Mouse (Mus musculus) midbrain, embryonic 10.5 days (tissue): ENCODE measurements at regions not wholly inside any gene's neighbourhood (a gene's known extent, or its start where the extent isn't known, plus 50 kb on each side); places are given as distances from the start of the nearest gene placed in this dataset.

Experiments used
- DNase-seq: peaks from one replicate; pipeline ENCODE4 v3.0.0-alpha.2; 2017; ENCODE audit warnings: low spot score
- H3K27ac ChIP-seq: fragments of 300-500 bp; sonication (generic); replicated peaks from 2 replicates; pipeline ENCODE4 v1.5.1; 2016; ENCODE audit warnings: mild to moderate bottlenecking
- H3K27me3 ChIP-seq: fragments of 300-500 bp; sonication (generic); 2 replicates; pipeline ENCODE4 v1.6.1; 2016; ENCODE audit warnings: low read depth, mild to moderate bottlenecking; ENCODE audit not compliant: poor library complexity, severe bottlenecking
- H3K36me3 ChIP-seq: fragments of 300-500 bp; sonication (generic); 2 replicates; pipeline ENCODE4 v1.6.1; 2016; ENCODE audit warnings: mild to moderate bottlenecking, moderate library complexity
- H3K4me1 ChIP-seq: fragments of 300-500 bp; sonication (generic); 2 replicates; pipeline ENCODE4 v1.6.1; 2016
- H3K4me3 ChIP-seq: fragments of 300-500 bp; sonication (generic); 2 replicates; pipeline ENCODE4 v1.5.1; 2016; ENCODE audit warnings: mild to moderate bottlenecking, moderate library complexity
- H3K9me3 ChIP-seq: fragments of 300-500 bp; sonication (generic); replicated peaks from 2 replicates; pipeline ENCODE4 v1.6.1; 2016; ENCODE audit warnings: mild to moderate bottlenecking
- WGBS: fragments of 180-500 bp; shearing (Covaris S2); methylation state at CpG from one replicate; pipeline ENCODE4 v1.1.7; 2016; 5-methylcytosine and 5-hydroxymethylcytosine counted together

DNA sequence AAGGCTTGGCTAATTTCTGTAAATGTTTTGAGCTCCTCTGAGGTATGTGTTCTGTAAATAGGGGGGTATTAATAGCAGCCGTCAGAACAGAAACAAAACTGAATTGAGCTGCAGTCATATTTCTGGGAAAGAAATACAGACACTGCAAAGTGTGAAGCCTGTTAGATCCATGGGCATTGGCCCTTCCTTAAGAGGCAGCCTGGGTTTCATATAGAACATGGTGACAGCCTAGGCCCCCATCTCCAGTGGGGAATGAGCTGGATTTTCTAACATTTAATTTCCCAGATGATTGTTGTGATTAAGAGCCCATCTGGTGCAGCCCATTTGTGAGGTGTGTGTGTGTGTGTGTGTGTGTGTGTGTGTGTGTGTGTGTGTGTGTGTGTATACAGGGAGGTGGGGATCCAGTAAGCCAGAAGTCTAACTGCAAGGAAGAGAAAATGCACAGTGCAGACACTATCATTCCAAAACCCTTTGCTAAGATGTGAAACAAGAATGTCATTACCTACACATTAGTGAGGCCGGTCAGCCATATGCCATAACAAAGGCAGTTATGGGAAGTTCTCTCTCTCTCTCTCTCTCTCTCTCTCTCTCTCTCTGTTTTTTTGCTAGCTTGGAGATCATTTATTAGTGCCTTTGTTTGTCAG, 355.7 kb upstream of the Ubash3b start:
- peaks cover 14% of the 10 kb centered on the region for H3K36me3 ChIP-seq
- H3K4me3 ChIP-seq: no peak overlapping the region
- no peaks in the 10 kb centered on the region for H3K9me3 ChIP-seq
- H3K27me3 ChIP-seq: no peaks in the 10 kb centered on the region
- 95% methylated on average over 2 of the region's 2 CpGs for WGBS
- H3K27ac ChIP-seq: no peak overlapping the region
- no peak for DNase-seq
- no peaks in the 10 kb centered on the region; the same call in 1 of the 2 replicates for H3K4me1 ChIP-seq

DNA sequence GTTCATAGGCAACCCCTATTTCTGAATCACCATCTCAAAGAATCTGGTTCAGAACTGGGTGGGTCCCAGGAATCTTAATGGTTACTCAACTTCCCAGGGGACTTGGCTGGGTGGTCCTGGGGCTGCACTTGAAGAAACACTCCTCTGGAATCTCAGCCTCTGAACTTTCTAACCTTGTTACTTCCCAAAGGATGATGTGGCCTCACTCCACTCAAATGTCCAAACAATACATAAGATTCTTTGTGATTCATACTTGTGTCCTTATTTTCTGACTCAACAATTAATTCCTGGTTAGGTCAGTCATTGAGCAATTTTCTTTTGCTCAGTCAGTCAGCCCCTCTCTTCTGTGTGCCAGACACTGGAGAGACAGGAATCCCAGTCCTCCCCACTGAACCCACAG, 353.7 kb upstream of the Ubash3b start:
- peaks cover 11% of the 10 kb centered on the region; the same call in 1 of the 2 replicates for H3K36me3 ChIP-seq
- no peaks in the 10 kb centered on the region for H3K4me1 ChIP-seq
- no peak overlapping the region for H3K27ac ChIP-seq
- no peak overlapping the region for H3K4me3 ChIP-seq
- DNase-seq: no peak
- no peaks in the 10 kb centered on the region for H3K9me3 ChIP-seq
- no peaks in the 10 kb centered on the region for H3K27me3 ChIP-seq

DNA sequence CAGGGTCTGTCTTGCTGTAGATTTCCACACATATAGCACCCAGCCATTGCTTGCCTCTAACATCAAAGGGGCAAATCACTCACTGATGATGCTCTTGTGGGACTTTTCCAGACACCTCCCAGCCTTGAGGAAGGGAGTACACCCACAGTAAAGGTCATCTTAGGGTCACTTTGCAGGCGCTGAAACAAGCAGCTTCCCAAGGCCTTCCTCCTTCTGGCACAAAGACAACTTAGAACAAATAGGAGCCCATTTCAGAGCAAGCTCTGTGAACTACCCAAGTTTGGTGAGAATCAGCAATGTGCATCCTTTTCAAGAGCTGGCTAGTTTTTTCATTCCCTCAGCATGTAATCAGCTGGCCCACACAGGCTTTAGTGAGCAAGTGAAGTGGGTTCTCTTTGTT, 352.2 kb upstream of the Ubash3b start:
- no peak for DNase-seq
- Histone ChIP-seq H3K9me3 (no peaks in the 10 kb centered on the region), H3K27ac (no peak overlapping the region), H3K4me3 (no peak overlapping the region), H3K27me3 (no peaks in the 10 kb centered on the region), H3K36me3 (peaks cover 19% of the 10 kb centered on the region), H3K4me1 (no peaks in the 10 kb centered on the region)
- 59% methylated on average over 1 of the region's 1 CpGs for WGBS

DNA sequence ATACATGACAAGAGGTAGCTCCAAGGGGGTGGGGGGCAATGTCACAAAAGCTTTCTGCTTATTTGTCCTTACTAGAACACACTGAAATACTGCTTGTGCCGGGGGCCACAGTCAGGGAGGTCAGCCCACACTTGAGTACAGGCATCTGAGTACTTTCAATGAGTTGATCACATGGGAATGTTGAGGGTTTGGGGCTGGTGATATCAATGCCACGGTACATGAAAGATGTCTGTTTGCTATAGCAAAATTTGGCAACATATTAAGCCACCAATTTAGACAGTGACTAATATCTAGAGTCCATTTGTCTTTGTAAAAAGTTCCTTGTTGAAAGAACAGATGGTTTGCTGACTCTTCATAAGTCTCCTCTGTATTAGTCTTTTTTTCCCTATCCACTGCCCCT, 348.1 kb upstream of the Ubash3b start:
- no peak for DNase-seq
- Histone ChIP-seq H3K27ac (no peak overlapping the region), H3K4me3 (no peak overlapping the region), H3K27me3 (no peaks in the 10 kb centered on the region), H3K4me1 (no peaks in the 10 kb centered on the region), H3K9me3 (no peaks in the 10 kb centered on the region), H3K36me3 (peaks cover 30% of the 10 kb centered on the region)
- WGBS: 82% methylated on average over 2 of the region's 2 CpGs

DNA sequence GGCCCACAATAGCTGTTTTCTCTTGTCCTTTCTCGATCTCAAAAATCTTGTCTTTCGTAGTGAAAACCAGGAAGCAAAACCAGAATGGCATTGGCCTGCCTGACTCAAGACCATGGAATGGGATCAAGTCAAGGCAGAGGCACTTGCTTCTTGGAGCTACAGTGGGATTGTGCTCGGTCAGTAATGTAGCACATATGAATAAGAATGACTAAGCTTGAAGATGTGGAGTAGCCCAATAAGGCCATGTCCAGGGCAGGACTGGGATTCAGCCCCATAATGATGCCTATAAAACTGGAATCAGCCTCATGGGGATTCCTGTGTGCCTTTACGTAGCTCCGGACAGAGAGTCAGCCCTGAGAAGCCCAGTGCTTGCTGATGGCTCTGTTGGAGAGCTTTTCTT, 347.2 kb upstream of the Ubash3b start:
- no peak overlapping the region for H3K4me3 ChIP-seq
- H3K4me1 ChIP-seq: no peaks in the 10 kb centered on the region
- no peaks in the 10 kb centered on the region for H3K9me3 ChIP-seq
- DNase-seq: no peak
- WGBS: 93% methylated on average over 5 of the region's 5 CpGs
- no peak overlapping the region for H3K27ac ChIP-seq
- peaks cover 30% of the 10 kb centered on the region for H3K36me3 ChIP-seq
- no peaks in the 10 kb centered on the region for H3K27me3 ChIP-seq

DNA sequence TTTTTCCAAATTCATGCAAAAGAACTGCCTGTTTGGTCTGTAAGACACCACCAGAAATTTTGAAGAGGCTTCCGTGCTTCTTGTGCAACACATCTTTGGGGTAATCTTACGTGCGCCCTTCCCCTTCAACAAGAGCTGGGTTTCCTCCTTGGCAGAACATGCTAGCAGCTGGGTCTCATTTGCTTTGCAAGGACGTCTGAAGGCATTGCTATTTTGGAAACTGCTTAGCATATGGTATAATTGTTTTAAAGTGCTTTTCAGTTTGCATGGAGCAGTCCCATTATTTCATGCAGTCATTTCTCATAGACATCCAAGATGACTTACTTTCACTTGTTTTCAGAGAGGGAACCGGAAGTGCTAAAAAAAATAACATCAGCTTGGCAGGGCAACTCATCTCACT, 336.8 kb upstream of the Ubash3b start:
- 90% methylated on average over 5 of the region's 5 CpGs for WGBS

DNA sequence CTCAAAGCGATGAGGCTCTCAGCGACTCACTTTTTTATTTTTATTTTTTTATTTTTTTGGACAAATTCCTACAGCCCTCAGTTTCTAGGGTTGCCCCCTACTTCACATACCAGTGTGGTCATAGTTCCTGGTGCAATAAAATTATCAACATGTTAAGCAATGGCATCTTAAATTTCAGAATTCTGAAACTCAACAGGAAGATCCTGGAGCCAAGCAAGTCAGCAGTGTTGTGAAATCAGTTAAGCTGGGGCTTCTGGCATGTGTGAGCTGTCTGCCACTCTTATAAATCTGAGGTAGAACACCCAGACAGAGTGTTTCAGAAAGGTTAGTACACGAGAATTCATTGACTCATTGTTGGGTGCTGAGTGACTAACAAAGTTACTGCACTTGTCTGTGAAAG, 328.6 kb upstream of the Ubash3b start:
- peaks cover 56% of the 10 kb centered on the region for H3K36me3 ChIP-seq

More for the DNA sequence above, 336.8 kb upstream of the Ubash3b start:
- Histone ChIP-seq H3K4me3 (no peak overlapping the region), H3K4me1 (no peaks in the 10 kb centered on the region), H3K27ac (no peak overlapping the region), H3K36me3 (peaks cover 50% of the 10 kb centered on the region), H3K9me3 (no peaks in the 10 kb centered on the region), H3K27me3 (no peaks in the 10 kb centered on the region)
- DNase-seq: no peak

DNA sequence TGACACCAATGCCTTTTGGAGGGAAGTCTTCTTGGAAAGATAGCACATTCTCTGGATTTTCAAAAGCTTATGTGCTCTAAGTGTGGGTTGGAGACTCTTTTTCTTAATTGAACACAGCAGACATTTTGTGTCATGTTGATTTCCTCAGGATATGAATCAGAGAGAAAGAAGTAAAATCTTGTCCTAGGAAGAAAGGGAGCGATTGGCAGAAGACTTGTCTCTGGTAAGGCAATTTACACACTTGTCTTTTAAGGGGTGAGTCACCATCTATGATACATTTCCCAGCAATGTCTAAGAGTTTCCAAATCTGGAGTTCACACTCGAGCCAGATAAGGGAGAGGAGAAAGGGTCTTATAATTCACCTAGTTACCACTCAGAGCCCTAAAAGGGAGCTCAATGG, 326.5 kb upstream of the Ubash3b start:
- Histone ChIP-seq H3K27ac (no peak overlapping the region), H3K36me3 (peaks cover 55% of the 10 kb centered on the region), H3K9me3 (no peaks in the 10 kb centered on the region), H3K4me1 (no peaks in the 10 kb centered on the region), H3K27me3 (no peaks in the 10 kb centered on the region), H3K4me3 (no peak overlapping the region)
- DNase-seq: no peak
- WGBS: 91% methylated on average over 2 of the region's 2 CpGs

More for the DNA sequence above, 328.6 kb upstream of the Ubash3b start:
- 85% methylated on average over 3 of the region's 3 CpGs for WGBS
- Histone ChIP-seq H3K4me3 (no peak overlapping the region), H3K9me3 (no peaks in the 10 kb centered on the region), H3K27ac (no peak overlapping the region), H3K27me3 (no peaks in the 10 kb centered on the region), H3K4me1 (no peaks in the 10 kb centered on the region)
- DNase-seq: no peak

DNA sequence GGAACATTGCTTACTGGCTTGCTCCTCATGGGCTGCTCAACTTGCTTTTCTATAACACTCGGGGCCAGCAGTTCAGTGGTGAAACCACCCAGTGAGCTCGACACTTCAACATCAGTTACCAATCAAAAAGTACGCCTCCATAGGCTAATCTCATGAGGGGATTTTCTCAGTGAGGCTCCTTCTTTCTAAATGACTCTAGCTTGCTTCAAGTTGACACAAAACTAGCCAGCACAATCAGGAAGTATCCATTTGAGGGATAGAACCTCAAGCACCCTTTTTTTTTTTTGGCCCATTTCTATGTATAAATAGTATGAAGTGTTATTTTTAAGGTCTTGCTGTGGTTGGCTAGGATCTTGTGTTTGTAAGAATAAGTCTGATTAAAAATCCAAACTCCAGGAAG, 321.7 kb upstream of the Ubash3b start:
- 87% methylated on average over 3 of the region's 3 CpGs for WGBS
- H3K4me3 ChIP-seq: no peak overlapping the region
- DNase-seq: no peak
- no peaks in the 10 kb centered on the region for H3K27me3 ChIP-seq
- peaks cover 57% of the 10 kb centered on the region for H3K36me3 ChIP-seq
- no peak overlapping the region for H3K27ac ChIP-seq
- peaks cover 6% of the 10 kb centered on the region; the same call in 1 of the 2 replicates for H3K4me1 ChIP-seq
- H3K9me3 ChIP-seq: no peaks in the 10 kb centered on the region

DNA sequence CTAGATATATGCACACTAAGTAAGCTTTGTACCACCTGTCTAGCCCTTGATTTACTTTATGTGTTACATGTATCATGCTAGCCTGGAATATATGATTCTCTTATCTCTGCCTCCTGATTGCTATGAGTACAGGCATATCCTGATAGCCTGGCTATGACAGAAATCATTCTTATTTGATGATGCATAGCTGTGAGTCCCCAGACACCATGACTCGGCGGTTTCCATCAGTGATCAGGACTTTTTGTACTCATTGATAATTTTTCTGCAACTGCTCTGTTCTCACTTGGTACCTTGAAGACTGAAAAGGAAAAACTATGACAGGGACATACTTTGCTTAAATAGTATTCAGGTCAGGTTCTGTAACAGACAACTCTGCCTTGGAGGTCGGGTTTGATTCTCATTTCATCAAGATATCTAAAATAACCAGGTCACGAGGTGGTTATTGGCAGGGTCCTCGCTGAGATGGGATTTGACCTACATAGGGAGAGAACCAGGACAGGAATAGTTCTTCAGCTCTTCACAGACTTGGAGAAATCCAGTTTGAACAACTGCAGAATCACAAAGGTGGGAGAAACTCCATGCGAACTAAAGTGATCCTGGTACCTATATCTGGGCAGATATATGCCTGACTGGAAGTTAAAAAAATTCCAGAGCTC, 320.2 kb upstream of the Ubash3b start:
- no peak for DNase-seq
- Histone ChIP-seq H3K4me3 (no peak overlapping the region), H3K36me3 (peaks cover 46% of the 10 kb centered on the region), H3K27ac (no peak overlapping the region), H3K4me1 (peaks cover 10% of the 10 kb centered on the region; the same call in 1 of the 2 replicates), H3K9me3 (no peaks in the 10 kb centered on the region), H3K27me3 (no peaks in the 10 kb centered on the region)
- WGBS: 95% methylated on average over 6 of the region's 6 CpGs

DNA sequence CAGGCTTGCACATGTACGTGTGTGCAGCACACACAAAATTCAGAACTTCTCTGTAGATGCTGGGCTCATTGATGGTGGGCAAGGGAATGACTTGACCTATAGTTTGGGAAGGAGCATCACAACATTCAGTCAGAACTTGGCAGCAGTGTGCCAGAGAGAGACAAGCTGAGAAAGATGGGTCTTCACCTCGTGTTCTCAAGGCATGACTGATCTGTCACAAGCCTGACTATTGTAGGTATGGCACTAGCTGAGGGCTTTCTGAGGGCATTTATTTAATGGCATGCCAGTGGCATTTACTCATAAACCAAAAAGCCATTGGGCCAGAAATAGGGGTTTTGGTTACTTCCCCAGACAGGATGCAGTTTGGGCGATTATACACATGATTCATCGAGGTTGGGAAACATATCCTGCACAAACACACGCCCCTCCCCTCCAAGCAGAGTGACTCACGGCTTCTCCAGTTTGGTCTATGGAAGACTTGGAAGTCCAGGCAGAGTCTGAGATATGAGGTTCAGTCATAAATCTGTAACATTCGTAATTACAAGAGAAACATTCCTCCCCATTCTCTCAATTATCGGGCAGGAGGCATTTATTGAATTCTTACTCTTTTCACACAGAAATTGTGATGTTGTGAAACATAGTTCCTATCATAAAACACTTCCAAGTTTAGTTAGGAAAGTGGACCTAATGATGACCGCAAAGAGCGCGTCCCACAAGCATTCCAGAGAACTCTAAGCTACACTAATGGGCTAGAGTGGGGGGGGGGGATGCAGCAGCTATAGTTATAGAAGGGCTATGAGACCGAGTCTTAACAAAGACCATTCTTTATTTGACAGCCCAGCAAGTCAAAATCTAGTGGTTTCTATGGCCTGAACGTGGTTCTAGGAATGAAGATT, 318.6 kb upstream of the Ubash3b start:
- Histone ChIP-seq H3K4me1 (peaks cover 14% of the 10 kb centered on the region), H3K4me3 (no peak overlapping the region), H3K9me3 (no peaks in the 10 kb centered on the region), H3K27ac (no peak overlapping the region), H3K36me3 (peaks cover 38% of the 10 kb centered on the region), H3K27me3 (no peaks in the 10 kb centered on the region)
- WGBS: 92% methylated on average over 13 of the region's 13 CpGs
- DNase-seq: no peak

DNA sequence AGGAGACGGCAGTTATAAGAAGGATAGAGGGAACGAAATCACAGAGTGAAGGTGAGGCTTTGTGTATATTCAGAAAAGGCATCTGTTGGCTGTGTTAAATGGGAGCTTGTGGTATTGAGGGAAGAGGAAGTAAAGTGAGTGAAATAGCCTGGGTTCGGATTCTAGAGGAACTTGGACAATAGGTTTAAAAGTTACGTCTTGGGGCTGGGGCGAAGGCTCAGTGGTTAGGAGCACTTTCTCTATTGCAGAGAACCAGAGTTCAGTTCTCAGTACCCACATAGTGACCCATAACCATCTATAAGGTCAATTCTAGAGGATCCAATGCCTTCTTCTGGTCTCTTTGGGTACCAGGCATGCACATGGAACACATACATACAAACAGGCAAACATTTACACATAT, 317.6 kb upstream of the Ubash3b start:
- Histone ChIP-seq H3K27me3 (no peaks in the 10 kb centered on the region), H3K36me3 (peaks cover 36% of the 10 kb centered on the region), H3K9me3 (no peaks in the 10 kb centered on the region), H3K4me1 (peaks cover 24% of the 10 kb centered on the region), H3K27ac (no peak overlapping the region), H3K4me3 (no peak overlapping the region)
- 95% methylated on average over 5 of the region's 5 CpGs for WGBS
- DNase-seq: no peak
